Mouse (Mus musculus): ENCODE data around the gene Cfap46.
"Not testable (repeated sequence)": the region's sequence is repeated elsewhere in the genome, so short reads cannot be mapped to it uniquely, and the experiment has no call there.

Cfap46 gene

DNA sequence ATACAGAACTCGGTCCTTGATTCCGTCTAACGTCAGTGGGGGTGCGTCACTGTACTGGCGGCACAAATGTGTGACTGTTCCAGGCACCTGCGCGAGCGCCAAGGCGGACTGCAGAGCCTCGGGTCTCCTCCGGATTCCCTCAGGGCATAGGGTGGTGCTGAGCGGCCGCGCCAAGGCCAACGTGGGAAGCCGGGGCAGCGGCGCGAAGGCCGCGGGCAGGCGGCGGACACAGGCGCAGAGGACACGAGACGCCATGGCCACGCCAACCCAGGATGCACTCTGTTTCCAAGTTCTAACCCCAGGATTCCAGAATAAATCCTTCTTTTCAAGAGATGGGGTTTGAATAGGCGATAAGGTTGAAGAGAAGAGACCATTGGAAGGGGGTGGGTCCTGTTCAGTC lies 23.7 kb downstream of the Cfap46 start:
- not testable (repeated sequence) for DNase-seq

DNA sequence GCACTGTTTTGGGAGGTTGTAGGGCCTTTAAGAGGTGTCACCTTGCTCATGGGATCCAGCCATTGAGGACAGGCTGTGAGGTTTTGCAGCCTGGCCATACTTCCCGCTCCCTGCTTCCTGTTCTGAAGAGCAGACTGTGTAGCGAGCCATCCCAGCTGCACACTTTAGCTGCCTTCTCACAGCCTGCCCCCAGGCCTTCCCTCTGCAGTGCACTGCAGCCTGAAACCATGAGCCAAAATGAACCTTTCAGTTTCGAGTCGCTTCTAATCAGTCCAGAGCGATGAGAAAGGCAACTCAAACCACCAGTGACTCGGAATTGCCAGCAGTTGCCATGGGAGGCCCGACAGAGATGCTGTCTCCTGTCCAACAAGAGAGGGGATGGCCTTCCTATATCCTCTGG lies 33.9 kb downstream of the Cfap46 start:
- DNase-seq: no peak

DNA sequence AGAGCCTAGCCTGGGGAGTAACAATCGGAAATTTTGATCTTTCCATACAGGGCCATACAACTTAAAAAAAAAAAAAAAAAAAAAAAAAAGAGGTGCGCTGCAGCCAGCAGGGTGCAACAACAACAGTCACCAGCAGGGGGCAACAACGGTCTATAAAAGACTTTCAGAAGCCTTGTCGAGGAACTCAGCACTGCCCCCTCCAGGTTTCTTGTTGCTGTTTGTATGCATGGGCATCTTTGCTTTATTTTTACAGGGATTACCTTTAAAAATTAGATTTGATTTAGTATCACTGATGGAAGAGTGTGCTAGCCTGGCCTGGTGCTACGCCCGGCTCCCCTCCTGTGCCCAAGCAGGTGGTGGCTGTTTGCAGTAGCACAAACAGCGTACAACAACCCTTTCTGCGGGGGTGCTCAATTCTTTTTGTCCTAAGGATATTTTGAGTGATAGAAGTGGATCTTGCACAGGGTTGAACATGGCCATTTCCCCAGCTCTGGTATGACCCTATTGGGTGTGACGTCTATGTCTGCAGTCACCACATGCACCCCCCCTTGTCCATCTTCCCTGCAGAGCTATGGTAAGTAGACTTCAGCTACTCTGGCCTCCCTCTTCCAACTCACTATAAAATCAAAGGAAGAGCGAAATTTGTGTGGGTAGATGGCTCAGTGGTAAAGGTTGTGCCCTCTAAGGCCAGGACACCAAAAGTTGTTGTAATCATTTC lies 35.4 kb downstream of the Cfap46 start:
- DNase-seq: peak; percentile 83

DNA sequence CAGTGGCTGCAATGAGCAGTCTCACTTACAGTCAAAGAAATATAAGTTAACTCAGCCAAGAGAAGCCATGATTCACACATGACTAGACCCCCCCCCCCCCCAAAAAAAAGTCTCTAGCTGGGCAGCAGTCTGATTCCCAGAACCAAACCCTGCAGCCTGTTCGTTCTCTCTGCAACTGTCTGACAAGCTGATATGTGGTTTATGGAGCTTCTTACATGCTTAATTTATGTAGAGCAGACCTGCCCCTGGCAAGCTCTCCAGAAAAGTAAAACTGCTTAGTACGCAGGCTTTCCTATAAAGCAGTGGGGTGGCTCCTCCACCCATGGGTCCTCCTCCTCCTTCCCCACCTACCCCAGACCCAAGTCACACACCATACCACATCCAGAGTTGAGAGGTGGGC lies 50.2 kb downstream of the Cfap46 start:
- DNase-seq: no peak

DNA sequence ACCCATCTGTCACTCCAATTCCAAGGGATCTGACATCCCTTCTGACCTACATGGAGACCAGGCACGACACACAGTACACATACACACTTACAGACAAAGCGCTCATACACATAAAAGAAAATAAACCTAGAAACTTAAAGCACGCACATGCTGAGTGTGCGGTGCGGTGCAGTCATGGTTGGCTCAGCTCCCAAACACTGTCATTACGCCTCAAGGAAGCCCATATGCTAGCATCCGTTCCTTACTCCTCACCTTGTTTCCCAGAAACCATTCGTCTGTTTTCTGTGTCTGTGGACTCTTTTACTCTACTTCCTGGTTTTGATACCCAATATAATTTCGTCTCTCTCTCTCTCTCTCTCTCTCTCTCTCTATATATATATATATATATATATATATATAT lies 58.5 kb downstream of the Cfap46 start:
- no peak for DNase-seq

DNA sequence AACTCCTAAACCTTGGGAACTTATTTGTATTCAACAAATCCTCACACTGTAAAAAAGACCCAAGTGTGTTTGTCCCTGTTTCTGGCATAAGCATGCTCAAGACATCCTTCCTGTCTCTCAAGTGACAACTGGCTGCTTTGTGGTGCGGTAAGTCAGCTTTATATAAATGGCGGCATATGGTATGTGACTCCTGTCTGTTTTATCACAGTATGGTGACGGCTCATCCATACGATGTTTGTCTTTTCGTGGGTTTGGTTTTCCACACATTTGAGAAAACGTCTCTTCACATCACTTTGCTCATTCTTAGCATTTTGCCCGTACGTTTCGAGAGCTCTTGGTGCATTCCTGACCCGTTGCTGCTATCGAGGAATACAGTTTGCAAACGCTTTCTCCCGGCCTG lies 61.0 kb downstream of the Cfap46 start:
- DNase-seq: no peak

DNA sequence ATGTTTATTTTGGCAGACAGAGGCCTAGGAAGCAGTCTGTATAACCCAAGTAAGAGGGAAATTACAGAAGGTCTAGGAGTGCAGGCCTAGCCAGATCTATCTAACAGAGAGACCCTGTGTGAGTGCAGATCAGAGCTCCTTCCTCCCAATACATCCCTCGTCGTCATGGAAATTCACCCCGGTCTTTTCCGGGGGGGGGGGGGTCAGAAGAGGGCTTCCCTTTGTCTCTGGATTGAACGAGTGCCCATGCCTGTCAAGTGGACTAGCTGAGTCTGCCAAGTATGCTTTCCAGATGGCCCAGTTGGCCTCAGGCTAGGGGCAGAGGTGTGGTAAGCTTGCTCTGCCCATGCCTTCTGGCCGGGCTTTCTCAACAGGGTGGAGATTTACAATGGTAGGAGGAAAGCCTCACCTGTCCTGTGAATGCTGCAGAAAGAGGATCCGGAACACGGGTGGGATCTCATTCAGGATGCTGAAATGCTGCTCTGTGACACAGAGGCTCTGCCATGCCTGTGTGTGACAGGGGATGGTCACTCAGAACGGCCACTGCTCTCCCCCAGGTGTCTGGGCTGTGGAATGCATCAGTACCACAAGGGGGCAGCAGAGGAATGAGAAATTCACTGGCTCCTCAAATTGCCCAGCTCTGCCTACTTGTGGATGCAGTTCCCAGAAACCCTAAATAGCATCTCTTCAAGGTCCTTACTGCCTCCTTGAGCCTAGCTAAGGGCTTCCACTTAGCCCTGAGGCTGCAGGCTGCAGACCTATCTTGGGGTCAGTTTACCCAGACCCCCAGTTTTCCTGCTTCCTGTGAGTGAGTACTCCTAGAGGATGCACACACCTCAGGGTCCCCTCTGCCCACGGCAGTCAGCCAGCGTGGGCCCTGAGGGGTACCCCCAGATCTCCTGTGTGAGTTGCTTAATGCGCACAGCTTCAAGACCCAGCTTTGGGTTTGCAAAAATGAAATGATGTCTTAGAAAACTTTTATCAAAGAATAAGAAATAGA lies 67.5 kb downstream of the Cfap46 start:
- peak; percentile 63 for DNase-seq

DNA sequence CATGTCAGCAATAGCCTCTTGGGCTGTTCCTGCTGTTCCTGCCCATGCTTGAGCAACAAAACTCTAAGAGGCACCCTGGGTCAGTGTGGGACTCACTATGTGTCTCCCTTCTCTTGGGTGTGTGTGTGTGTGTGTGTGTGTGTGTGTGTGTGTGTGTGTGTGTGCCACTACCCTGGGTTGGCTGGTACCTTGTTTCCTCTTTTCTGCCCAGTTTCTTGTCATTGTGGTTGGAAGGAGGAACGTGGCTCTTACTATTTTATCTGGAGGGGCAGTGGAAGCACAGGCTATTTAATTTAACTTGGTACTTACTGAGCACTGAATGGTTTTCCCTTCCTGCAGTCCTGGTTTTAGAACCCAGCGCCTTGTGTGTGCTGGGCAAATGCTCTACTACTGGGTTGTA lies 73.3 kb downstream of the Cfap46 start:
- DNase-seq: no peak

DNA sequence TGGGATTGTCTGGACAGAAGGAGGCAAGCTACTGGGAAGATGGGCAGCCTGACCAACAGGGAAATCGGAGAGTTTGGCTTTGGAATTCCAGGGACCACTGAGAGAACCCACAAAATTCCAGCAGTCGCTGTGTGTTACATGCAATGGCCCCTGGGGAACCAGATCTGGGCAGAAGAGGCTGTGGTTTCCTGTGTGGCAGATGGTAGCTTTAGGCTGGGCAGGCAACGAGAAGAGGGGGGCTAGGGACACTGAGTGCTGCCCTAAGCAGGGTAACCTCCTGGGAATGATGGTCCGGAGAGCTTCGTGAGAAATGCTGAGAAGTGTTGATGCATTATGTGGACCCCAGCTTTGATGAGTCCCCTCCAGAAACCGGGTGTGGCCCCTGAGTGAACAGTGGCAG lies 87.8 kb downstream of the Cfap46 start:
- DNase-seq: no peak

DNA sequence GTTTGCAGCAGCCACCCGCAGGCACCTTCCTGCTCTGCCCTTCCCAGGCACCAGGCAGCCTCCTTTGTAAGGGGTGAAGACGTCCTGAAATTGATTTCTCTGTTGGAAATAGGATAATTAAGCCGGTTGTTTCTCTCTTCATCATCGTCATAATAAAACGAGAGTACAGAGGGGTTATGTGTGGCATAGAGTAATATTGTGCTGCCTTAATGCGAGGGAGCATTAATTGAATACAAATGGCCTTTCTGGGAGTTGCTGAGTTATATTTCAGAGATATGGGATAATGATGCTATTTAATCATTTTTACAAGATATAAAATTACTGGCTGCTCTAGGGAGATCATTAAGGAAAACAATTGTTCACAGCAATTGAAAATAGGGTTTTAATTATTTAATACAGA lies 88.3 kb downstream of the Cfap46 start:
- DNase-seq: no peak

DNA sequence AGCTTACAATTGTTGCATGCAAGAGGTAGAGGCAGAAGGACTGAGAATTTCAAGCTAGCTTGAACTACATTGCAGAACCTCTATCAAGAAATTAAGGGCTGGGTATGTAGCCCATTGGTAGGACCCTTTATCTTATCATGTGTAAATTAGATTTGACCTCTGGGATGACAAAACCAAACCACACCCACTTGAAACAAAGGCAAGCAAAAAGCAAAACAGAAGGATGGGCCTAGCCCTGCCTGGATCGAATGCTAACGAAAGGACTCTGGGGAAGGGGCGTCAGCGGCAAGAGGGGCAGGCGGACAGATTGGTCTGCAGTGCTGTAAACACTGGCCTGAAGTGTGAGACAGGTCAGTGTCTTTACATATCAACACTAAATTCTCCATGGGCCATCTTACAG lies 92.3 kb downstream of the Cfap46 start:
- DNase-seq: no peak

DNA sequence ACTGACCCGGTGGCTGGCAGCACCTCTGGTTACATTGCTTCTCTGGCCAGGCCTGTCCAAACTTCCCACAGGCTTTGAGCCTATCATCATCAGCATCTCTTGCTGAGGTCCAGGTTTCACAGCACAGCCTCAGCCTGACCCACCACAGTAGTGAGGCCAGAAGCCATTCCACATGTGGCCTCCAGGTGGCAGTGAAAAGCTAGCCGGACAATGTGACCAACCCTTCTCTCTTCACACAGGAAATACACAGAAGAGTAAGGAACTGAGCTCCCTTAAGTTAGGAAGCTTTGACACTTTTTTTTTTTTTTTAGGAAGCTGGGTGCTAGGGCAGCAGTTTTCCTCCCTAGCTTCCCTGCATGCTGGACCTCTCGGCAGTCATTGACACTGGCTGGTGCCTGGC lies 93.3 kb downstream of the Cfap46 start:
- DNase-seq: no peak

DNA sequence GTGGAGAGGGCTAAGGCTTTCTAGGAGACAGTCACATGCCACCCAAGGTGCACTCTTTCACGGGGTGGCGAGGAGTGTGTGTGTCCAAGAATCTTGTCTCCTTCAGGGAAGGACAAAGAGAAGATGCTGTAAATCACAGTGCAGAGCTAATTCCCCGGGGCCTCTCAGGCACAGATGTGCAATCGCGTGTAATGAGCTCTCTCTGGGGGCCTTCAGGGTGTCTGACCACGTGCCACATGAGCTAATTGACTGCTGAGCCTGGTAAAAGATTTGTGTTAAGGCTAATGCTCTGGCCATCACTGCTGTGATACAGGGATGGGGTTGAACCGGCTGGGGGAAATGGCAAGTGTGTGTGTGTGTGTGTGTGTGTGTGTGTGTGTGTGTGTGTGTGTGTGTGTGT lies 95.7 kb downstream of the Cfap46 start:
- no peak for DNase-seq

DNA sequence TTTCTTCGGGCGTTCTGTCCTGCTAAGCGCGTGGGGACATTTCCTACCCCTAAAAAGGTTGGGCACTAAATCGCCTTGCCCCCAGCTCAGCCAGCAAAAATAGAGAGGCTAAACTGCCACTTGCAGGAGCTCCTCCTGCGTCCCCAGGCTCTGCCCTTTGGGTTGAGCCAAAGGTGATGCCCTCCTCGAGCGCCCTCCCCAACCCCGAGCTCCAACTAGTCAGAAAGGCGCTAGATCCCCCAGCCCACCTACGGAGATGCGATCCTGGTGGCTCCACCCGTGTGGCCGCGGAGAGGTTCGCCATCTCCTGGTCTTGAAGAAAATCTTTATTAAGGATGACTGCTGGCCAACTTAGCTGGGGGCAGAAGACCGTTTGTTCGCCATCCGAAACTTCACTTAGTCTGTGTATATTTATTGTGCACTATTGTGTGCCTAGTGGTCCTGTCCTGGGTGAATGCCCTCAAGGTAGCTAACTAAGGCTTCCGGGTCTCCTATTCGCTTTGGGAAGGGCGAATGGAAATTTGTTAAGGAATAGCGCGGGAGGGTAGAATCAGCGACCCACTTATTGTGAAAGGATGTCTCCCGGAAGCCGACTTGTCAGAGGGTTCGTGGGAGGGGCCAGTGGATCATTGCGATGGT lies 98.3 kb downstream of the Cfap46 start:
- no peak for DNase-seq

DNA sequence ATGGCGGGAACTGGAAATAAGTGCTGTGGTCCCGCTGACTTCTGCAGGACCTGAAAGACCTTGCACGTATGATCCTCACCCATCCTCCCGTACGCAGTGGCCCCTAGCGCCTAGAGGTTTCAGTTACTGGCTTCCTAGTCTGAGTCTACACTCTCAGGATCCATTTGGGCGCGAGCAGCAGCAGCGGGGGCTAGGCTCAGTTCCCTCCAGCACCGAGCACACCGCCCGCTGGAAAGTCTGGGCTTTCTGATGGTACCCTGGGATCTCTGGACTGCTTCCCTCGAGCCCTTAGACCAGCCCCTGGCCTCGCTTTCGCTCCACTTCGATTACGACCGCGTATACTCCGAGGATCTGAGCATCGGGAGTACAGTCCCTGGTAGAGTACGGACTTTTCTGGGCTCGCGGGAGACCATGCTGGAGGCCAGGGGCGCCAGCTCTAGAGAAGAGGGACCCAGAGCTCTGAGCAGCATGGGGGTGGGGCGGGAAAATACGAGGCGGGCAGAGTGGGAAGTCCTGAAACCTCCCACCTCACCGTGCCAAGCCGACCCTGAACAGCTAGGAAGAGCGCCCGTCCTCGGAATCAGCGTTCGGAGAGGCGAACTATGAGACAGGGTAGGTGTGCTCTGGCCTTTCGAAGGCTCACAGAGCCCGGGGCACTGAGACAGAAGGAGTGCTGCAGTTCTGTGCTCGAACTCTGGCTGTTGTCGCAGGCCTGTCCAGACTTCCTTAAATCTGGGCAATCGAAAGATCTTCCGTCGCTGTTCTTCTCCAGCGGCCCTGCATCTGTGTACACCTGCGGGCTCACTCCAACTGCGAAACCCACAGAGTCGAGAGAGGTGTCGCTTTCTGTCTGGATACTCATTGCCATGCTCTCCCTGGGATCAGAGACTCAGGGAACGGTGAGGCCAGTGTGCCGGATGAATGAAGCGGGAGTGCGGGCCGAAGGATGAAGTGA lies 99.1 kb downstream of the Cfap46 start:
- no peak for DNase-seq

DNA sequence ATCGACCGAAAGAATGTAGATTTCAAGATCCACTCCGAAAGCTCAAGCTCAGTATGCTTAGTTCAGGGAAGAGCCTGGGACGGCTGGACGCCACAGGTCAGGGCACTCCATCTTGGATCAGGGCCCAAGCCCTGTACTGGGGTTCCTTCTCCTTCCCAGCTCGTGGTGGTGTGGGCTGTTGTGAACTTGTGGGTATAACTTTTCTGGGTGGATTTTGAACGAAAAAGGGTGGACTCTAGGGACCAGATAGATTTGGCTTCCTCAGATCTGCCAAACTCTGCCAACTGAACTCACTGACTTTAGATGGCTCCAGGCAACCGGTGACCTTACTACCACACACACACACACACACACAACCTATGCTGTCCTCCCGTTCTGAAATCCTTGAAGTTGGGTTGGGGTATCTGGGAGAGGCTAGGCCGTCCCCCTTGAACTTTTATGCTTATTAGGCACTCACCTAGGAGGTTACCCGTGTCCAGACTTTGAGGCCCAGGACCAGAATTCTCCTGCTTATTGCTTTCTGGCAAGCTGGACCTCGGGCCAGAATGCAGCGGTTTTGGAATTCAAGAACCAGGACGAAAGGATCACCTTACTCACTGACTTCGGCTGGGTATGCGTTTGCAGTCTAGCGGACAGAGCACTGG lies 100.4 kb downstream of the Cfap46 start:
- no peak for DNase-seq

DNA sequence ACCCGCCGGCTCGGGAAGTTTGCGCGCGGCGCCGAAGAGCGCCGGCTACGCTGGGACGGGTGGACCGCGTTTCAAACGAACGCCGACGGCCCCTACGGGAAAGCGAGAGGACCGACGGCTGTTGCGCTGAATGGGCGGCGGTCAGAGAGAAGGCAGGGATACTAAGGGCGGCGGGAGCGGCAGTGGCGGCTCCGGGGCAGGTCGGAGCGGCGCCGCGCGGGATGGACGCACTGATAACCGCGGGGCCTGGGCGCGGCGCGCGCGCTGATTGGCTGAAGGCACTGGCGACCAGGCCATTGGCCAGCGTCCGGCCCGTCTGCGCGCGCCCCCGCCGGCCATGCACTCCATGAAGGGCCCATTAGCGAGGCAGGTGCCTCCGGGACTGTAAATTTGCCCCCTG lies 101.0 kb downstream of the Cfap46 start, which contains the start of gene Nkx6-2:
Gene Nkx6-2 (minus strand): TSS at position 203 of the 400 bp plus-strand sequence.
- DNase-seq: no peak

DNA sequence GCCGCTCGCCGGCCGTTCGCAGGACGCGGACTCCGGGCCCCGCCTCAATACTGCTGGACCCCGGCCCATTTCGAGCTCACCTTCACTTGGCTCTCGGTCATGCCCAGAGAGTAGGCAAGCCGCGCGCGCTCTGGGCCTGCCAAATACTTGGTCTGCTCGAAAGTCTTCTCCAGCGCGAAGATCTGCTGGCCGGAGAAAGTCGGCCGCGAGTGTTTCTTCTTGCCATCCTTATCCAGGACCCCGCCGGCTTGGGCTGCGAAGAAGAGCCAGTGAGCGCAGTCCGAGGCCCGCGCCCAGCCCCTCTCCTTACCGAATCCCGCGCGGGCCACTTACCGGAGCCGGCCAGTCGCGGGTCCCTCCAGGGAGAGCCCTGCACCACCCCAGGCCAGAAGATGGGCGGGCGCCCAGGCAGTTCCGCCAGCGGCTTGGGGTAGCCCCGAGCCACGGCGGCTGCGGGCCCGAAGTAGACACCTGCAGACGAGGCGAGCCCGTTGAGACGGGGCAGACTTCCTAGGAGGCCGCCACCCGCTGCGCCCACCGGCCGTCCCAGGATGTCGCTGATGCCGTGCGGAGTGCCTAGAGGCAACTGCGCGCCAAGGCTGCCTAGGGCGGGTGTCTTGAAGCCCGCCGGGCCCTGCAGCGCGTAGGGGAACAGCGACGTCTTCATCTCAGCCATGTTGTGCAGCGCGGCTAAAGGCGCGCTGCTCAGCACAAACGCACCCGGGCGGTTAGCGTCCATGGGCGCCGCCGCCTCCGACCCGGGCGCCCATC lies 101.6 kb downstream of the Cfap46 start:
- no peak for DNase-seq

DNA sequence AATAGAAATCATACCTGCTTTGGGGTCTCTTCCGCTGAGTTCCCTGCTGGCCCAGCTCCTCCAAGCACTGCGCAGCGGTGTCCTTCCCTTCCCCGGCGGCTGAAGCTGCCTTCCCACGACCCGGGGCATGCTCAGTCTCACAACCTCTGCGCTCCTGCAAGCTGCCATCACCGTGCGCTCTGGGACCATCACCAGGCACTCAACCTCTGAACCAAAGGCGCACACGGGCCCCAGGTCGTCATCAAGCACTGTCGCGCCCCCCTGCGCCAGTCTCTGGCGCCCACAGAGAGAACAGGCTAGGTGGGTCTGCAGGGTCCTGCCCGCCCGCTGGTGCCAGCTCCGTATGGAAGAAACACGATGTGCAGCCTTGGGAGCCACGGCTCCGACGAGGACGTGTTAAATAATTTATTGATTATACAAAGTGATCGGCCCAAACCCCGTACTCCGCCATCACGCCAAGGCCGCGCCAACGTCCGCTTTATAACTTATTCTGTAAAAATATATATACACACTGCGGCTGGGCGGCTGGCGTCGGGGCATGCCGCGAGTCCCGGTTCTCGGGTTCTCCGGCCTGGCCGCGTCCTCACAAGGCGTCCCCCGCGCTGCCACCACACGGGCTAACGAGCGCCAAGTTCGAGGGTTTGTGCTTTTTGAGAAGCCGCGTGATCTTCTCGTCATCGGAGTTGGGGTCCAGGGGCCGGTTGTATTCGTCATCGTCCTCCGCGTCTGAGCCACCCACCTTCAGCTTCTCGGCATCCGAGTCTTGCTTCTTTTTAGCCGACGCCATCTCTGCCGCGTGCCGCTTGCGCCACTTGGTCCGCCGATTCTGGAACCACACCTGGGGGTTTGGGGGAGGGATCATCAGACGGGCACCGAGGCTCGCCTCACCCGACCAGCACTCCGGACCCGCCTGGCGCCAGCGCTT lies 102.5 kb downstream of the Cfap46 start:
- peak; percentile 22 for DNase-seq

Measured in right cerebral cortex, postnatal 25 days (tissue).